Mouse (Mus musculus) embryonic facial prominence, embryonic 13.5 days (tissue): Measurements from ENCODE around the gene Mlc1. TPM values are rescaled to one million over a fixed set of nuclear protein-coding genes. Genes with fewer than 3 reads are reported as not detected.
A peak's percentile ranks its signal among the peaks of the same experiment; 100 is the strongest.

Source experiments
- ATAC-seq: fragments of 200-750 bp; cut with Nextera tagmentation; 2 replicates; pipeline ENCODE4 v1.8.0; 2017; ENCODE audit warnings: low read depth; ENCODE audit not compliant: insufficient number of reproducible peaks, insufficient read depth, low FRiP score, low TSS enrichment
- H3K27ac ChIP-seq: fragments of 300-500 bp; sonication (generic); 2 replicates; pipeline ENCODE4 v1.5.1; 2015; ENCODE audit warnings: moderate library complexity, mild to moderate bottlenecking, inconsistent platforms
- H3K27me3 ChIP-seq: fragments of 300-500 bp; sonication (generic); 2 replicates; pipeline ENCODE4 v1.6.1; 2015; ENCODE audit warnings: mild to moderate bottlenecking, inconsistent platforms
- H3K36me3 ChIP-seq: fragments of 300-500 bp; sonication (generic); 2 replicates; pipeline ENCODE4 v1.6.1; 2015; ENCODE audit warnings: mild to moderate bottlenecking, inconsistent platforms
- H3K4me1 ChIP-seq: fragments of 300-500 bp; sonication (generic); 2 replicates; pipeline ENCODE4 v1.6.1; 2015; ENCODE audit warnings: inconsistent platforms
- H3K4me2 ChIP-seq: fragments of 300-500 bp; sonication (generic); 2 replicates; pipeline ENCODE4 v1.6.1; 2015; ENCODE audit warnings: moderate library complexity, mild to moderate bottlenecking, inconsistent platforms
- H3K4me3 ChIP-seq: fragments of 300-500 bp; sonication (generic); 2 replicates; pipeline ENCODE4 v1.5.1; 2015; ENCODE audit warnings: mild to moderate bottlenecking, inconsistent platforms
- H3K9ac ChIP-seq: fragments of 300-500 bp; sonication (generic); 2 replicates; pipeline ENCODE4 v1.6.1; 2015; ENCODE audit warnings: mild to moderate bottlenecking, inconsistent platforms
- H3K9me3 ChIP-seq: fragments of 300-500 bp; sonication (generic); 2 replicates; pipeline ENCODE4 v1.6.1; 2016; ENCODE audit warnings: inconsistent platforms
- WGBS: fragments of 180-500 bp; shearing (Covaris S2); methylation state at CpG from one replicate; pipeline ENCODE4 v1.1.7; 2015; ENCODE audit warnings: mixed read lengths; 5-methylcytosine and 5-hydroxymethylcytosine counted together
- polyA plus RNA-seq: library from polyadenylated mRNA; unstranded; fragments of >200 nt; fragmentation: Nextera tagmentation; extraction: Ambion mirVana; gene quantifications from 2 replicates; pipeline ENCODE4 v1.2.1, GENCODE M21; 2015

Gene Mlc1
- polyA plus RNA-seq, 1 experiment from 2014 or later: 0.24 TPM

- no peak overlapping the region for H3K27ac ChIP-seq
- no peak overlapping the region for H3K4me3 ChIP-seq
- H3K36me3 ChIP-seq: no peaks in the 10 kb centered on the region
- 70% methylated on average over 6 of the region's 6 CpGs for WGBS
- no peak for ATAC-seq
- no peak overlapping the region for H3K4me2 ChIP-seq
- no peak overlapping the region for H3K9ac ChIP-seq
- H3K27me3 ChIP-seq: no peaks in the 10 kb centered on the region
- no peaks in the 10 kb centered on the region for H3K4me1 ChIP-seq
- H3K9me3 ChIP-seq: no peaks in the 10 kb centered on the region
Observed at GRCm38 (mm10) chr15:88936619-88937290, 42.1 kb downstream of the Mlc1 start.

GRCm38 (mm10) chr15:88934141-88934540, 44.7 kb downstream of the Mlc1 start:
- Histone ChIP-seq H3K4me2 (no peak overlapping the region), H3K9me3 (no peaks in the 10 kb centered on the region), H3K9ac (no peak overlapping the region), H3K27ac (no peak overlapping the region), H3K4me3 (no peak overlapping the region), H3K36me3 (no peaks in the 10 kb centered on the region), H3K27me3 (no peaks in the 10 kb centered on the region), H3K4me1 (no peaks in the 10 kb centered on the region)
- ATAC-seq: no peak
- WGBS: 40% methylated on average over 7 of the region's 7 CpGs

- no peak for ATAC-seq
- Histone ChIP-seq H3K27me3 (no peaks in the 10 kb centered on the region), H3K4me1 (no peaks in the 10 kb centered on the region), H3K9ac (no peak overlapping the region), H3K4me3 (no peak overlapping the region), H3K36me3 (no peaks in the 10 kb centered on the region), H3K27ac (no peak overlapping the region), H3K9me3 (no peaks in the 10 kb centered on the region), H3K4me2 (no peak overlapping the region)
- 86% methylated on average over 10 of the region's 10 CpGs for WGBS
Observed at GRCm38 (mm10) chr15:88932667-88933066, 46.1 kb downstream of the Mlc1 start.

- Histone ChIP-seq H3K9ac (no peak overlapping the region), H3K36me3 (no peaks in the 10 kb centered on the region), H3K27me3 (no peaks in the 10 kb centered on the region; the same call in 1 of the 2 replicates), H3K4me2 (no peak overlapping the region), H3K27ac (no peak overlapping the region), H3K4me3 (no peak overlapping the region), H3K9me3 (no peaks in the 10 kb centered on the region), H3K4me1 (no peaks in the 10 kb centered on the region)
- 68% methylated on average over 6 of the region's 6 CpGs for WGBS
- ATAC-seq: no peak
Observed at GRCm38 (mm10) chr15:88921992-88922310, 56.9 kb downstream of the Mlc1 start.

- Histone ChIP-seq H3K4me1 (no peaks in the 10 kb centered on the region), H3K36me3 (no peaks in the 10 kb centered on the region), H3K4me2 (peak overlapping the region; percentile 34), H3K9me3 (no peaks in the 10 kb centered on the region), H3K4me3 (no peak overlapping the region), H3K9ac (no peak overlapping the region), H3K27me3 (no peaks in the 10 kb centered on the region; the same call in 1 of the 2 replicates), H3K27ac (no peak overlapping the region)
- WGBS: 24% methylated on average over 12 of the region's 12 CpGs
- peak; percentile 70; the same call in 1 of the 2 replicates for ATAC-seq
Observed at GRCm38 (mm10) chr15:88921131-88921991, 57.4 kb downstream of the Mlc1 start.

- no peaks in the 10 kb centered on the region for H3K36me3 ChIP-seq
- no peaks in the 10 kb centered on the region for H3K4me1 ChIP-seq
- H3K9ac ChIP-seq: no peak overlapping the region
- no peak overlapping the region for H3K27ac ChIP-seq
- H3K27me3 ChIP-seq: no peaks in the 10 kb centered on the region; the same call in 1 of the 2 replicates
- WGBS: 91% methylated on average over 1 of the region's 1 CpGs
- H3K9me3 ChIP-seq: no peaks in the 10 kb centered on the region
- no peak overlapping the region for H3K4me2 ChIP-seq
- no peak for ATAC-seq
- H3K4me3 ChIP-seq: no peak overlapping the region
Observed at GRCm38 (mm10) chr15:88920065-88920464, 58.7 kb downstream of the Mlc1 start.

- H3K27ac ChIP-seq: no peak overlapping the region
- WGBS: 76% methylated on average over 12 of the region's 12 CpGs
- no peaks in the 10 kb centered on the region; the same call in 1 of the 2 replicates for H3K27me3 ChIP-seq
- no peaks in the 10 kb centered on the region for H3K4me1 ChIP-seq
- H3K9me3 ChIP-seq: no peaks in the 10 kb centered on the region
- H3K36me3 ChIP-seq: no peaks in the 10 kb centered on the region
- ATAC-seq: no peak
- H3K4me2 ChIP-seq: no peak overlapping the region
- no peak overlapping the region for H3K9ac ChIP-seq
- H3K4me3 ChIP-seq: no peak overlapping the region
Observed at GRCm38 (mm10) chr15:88919328-88919727, 59.5 kb downstream of the Mlc1 start.

- no peak for ATAC-seq
- no peaks in the 10 kb centered on the region for H3K4me1 ChIP-seq
- H3K27ac ChIP-seq: no peak overlapping the region
- 92% methylated on average over 8 of the region's 8 CpGs for WGBS
- H3K9ac ChIP-seq: no peak overlapping the region
- H3K4me2 ChIP-seq: no peak overlapping the region
- no peaks in the 10 kb centered on the region; the same call in 1 of the 2 replicates for H3K27me3 ChIP-seq
- no peaks in the 10 kb centered on the region for H3K36me3 ChIP-seq
- no peak overlapping the region for H3K4me3 ChIP-seq
- H3K9me3 ChIP-seq: no peaks in the 10 kb centered on the region
Observed at GRCm38 (mm10) chr15:88917126-88917525, 61.7 kb downstream of the Mlc1 start.

- no peak overlapping the region for H3K4me2 ChIP-seq
- H3K36me3 ChIP-seq: no peaks in the 10 kb centered on the region
- no peak overlapping the region for H3K9ac ChIP-seq
- no peak overlapping the region for H3K27ac ChIP-seq
- no peak for ATAC-seq
- H3K9me3 ChIP-seq: no peaks in the 10 kb centered on the region
- no peaks in the 10 kb centered on the region; the same call in 1 of the 2 replicates for H3K27me3 ChIP-seq
- H3K4me3 ChIP-seq: no peak overlapping the region
- no peaks in the 10 kb centered on the region for H3K4me1 ChIP-seq
- 40% methylated on average over 3 of the region's 3 CpGs for whole genome bisulfite sequencing
Observed at GRCm38 (mm10) chr15:88916366-88916765, 62.4 kb downstream of the Mlc1 start.

- Histone ChIP-seq H3K9ac (no peak overlapping the region), H3K36me3 (no peaks in the 10 kb centered on the region), H3K4me1 (no peaks in the 10 kb centered on the region), H3K4me2 (no peak overlapping the region), H3K9me3 (no peaks in the 10 kb centered on the region), H3K4me3 (no peak overlapping the region), H3K27me3 (no peaks in the 10 kb centered on the region; the same call in 1 of the 2 replicates), H3K27ac (no peak overlapping the region)
- no peak for ATAC-seq
- 97% methylated on average over 7 of the region's 7 CpGs for WGBS
Observed at GRCm38 (mm10) chr15:88915046-88915445, 63.8 kb downstream of the Mlc1 start.

GRCm38 (mm10) chr15:88906347-88906746, 72.5 kb downstream of the Mlc1 start:
- H3K9ac ChIP-seq: no peak overlapping the region
- WGBS: 71% methylated on average over 4 of the region's 4 CpGs
- no peak overlapping the region for H3K27ac ChIP-seq
- ATAC-seq: no peak
- no peaks in the 10 kb centered on the region for H3K4me1 ChIP-seq
- no peaks in the 10 kb centered on the region for H3K36me3 ChIP-seq
- H3K27me3 ChIP-seq: no peaks in the 10 kb centered on the region
- no peak overlapping the region for H3K4me3 ChIP-seq
- no peak overlapping the region for H3K4me2 ChIP-seq
- no peaks in the 10 kb centered on the region for H3K9me3 ChIP-seq
